Mouse (Mus musculus) limb, embryonic 14.5 days (tissue): ENCODE data around the gene Dot1l. TPM values are rescaled to one million over a fixed set of nuclear protein-coding genes. Genes with fewer than 3 reads are reported as not detected.

Experiments
- ATAC-seq: fragments of 200-750 bp; cut with Nextera tagmentation; 2 replicates; pipeline ENCODE4 v1.8.0; 2017; ENCODE audit warnings: low read depth, moderate number of reproducible peaks, moderate TSS enrichment; ENCODE audit not compliant: low FRiP score
- DNase-seq: peaks from one replicate; pipeline ENCODE4 v3.0.0-alpha.2; 2015; ENCODE audit warnings: low spot score
- H3K27ac ChIP-seq: fragments of 300-500 bp; sonication (generic); replicated peaks from 2 replicates; pipeline ENCODE4 v1.5.1; 2014; ENCODE audit warnings: low read depth, mild to moderate bottlenecking, low read length, moderate library complexity, mixed read lengths
- H3K27me3 ChIP-seq: fragments of 300-500 bp; sonication (generic); 2 replicates; pipeline ENCODE4 v1.6.1; 2014; ENCODE audit warnings: low read length, mixed read lengths; ENCODE audit not compliant: control insufficient read depth, insufficient read depth
- H3K36me3 ChIP-seq: fragments of 300-500 bp; sonication (generic); 2 replicates; pipeline ENCODE4 v1.6.1; 2014; ENCODE audit warnings: mild to moderate bottlenecking, low read length, moderate library complexity, mixed read lengths; ENCODE audit not compliant: control insufficient read depth, insufficient read depth
- H3K4me1 ChIP-seq: fragments of 300-500 bp; sonication (generic); 2 replicates; pipeline ENCODE4 v1.6.1; 2014; ENCODE audit warnings: antibody characterized with exemption, low read length, mixed read lengths; ENCODE audit not compliant: control insufficient read depth, insufficient read depth
- H3K4me2 ChIP-seq: fragments of 300-500 bp; sonication (generic); replicated peaks from 2 replicates; pipeline ENCODE4 v1.6.1; 2014; ENCODE audit warnings: low read depth, mild to moderate bottlenecking, low read length, moderate library complexity; ENCODE audit not compliant: severe bottlenecking
- H3K4me3 ChIP-seq: fragments of 300-500 bp; sonication (generic); replicated peaks from 2 replicates; pipeline ENCODE4 v1.5.1; 2014; ENCODE audit warnings: low read length
- H3K9ac ChIP-seq: fragments of 300-500 bp; sonication (generic); 2 replicates; pipeline ENCODE4 v1.6.1; 2014; ENCODE audit warnings: mild to moderate bottlenecking, low read depth, low read length, moderate library complexity; ENCODE audit not compliant: severe bottlenecking
- H3K9me3 ChIP-seq: fragments of 300-500 bp; sonication (generic); 2 replicates; pipeline ENCODE4 v1.6.1; 2016; ENCODE audit warnings: low read length; ENCODE audit not compliant: control insufficient read depth
- POLR2A ChIP-seq: fragments of 200-500 bp; IDR thresholded peaks from 2 replicates; pipeline ENCODE4 v1.8.0; 2012; ENCODE audit warnings: inconsistent platforms, mild to moderate bottlenecking, moderate library complexity, borderline replicate concordance; ENCODE audit not compliant: insufficient read depth, insufficient read length; ENCODE audit errors: extremely low read depth
- WGBS: fragments of 180-500 bp; shearing (Covaris S2); extraction: QIAGEN DNeasy Blood & Tissue Kit; methylation state at CpG from one replicate; pipeline ENCODE4 v1.1.7; 2014; 5-methylcytosine and 5-hydroxymethylcytosine counted together
- microRNA counts: library from miRNA; unstranded; fragments of <30 nt; microRNA quantifications from one replicate; lab custom pipeline; 2016
- microRNA-seq: library from miRNA; unstranded; fragments of <30 nt; microRNA quantifications from one replicate; pipeline ENCODE4, GENCODE M21; 2016
- polyA plus RNA-seq, 2 experiments: library from polyadenylated mRNA; depleted of rRNA in 1 of 2; stranded (reverse) in 1 of 2; unstranded in 1 of 2; fragments of >200 nt; fragmentation: Nextera tagmentation in 1 of 2; extraction: Ambion mirVana in 1 of 2; gene quantifications; 2 replicates each; pipeline versions ENCODE4 v1.2.1 to v1.2.3; 2012 to 2014

Gene Dot1l
- polyA plus RNA-seq, 2 experiments: 22.7 to 55.1 TPM

DNA sequence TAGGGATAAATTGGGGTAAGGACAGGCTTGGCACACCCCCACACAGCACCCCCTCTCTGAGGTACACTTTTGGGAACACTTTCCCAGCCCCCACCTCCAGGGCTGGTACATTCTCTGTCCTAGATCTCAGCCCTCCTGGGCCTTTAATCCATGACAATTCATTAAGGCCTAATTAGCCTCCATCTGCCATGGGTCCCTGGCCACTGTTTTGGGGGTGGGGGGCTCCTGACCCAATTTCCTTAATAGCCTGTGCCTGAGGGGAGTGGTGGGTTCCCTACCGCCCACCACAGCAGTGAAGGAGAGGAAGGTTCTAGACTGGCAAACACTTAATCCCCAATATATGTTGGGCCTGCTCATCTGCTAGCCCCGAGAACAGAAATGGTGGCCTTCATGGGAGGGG lies 86.7 kb downstream of the Dot1l start:
- Histone ChIP-seq H3K4me3 (no peak overlapping the region), H3K4me1 (no peaks in the 10 kb centered on the region), H3K27me3 (peaks cover 44% of the 10 kb centered on the region), H3K36me3 (no peaks in the 10 kb centered on the region), H3K27ac (no peak overlapping the region), H3K9ac (no peak overlapping the region), H3K4me2 (no peak overlapping the region), H3K9me3 (no peaks in the 10 kb centered on the region)
- 82% methylated on average over 2 of the region's 2 CpGs for WGBS
- DNase-seq (no peak), ATAC-seq (no peak)
- no peak for TF ChIP-seq POLR2A

DNA sequence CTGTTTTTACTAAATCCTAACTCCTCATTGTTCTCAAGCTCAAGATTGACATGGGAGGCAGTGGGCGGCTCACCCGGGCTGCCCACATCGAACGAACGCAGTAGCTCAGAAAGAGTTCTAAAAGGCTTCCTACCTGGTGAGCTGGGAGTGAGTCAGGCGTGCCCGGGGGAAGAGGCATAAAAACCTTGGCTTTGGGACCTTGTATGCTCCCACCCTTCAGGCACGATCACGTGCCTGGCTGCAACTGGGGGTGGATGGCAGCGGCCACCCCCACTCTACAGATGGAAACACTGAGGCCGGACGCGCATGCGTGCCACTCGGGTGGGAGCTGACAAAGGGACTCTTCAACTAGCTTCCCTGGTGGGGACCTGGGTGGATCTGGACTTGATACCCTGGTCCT lies 87.3 kb downstream of the Dot1l start:
- H3K4me3 ChIP-seq: no peak overlapping the region
- WGBS: 77% methylated on average over 15 of the region's 15 CpGs
- ATAC-seq (no peak), DNase-seq (no peak)
- peaks cover 37% of the 10 kb centered on the region for H3K27me3 ChIP-seq
- H3K36me3 ChIP-seq: no peaks in the 10 kb centered on the region
- H3K4me2 ChIP-seq: no peak overlapping the region
- no peaks in the 10 kb centered on the region for H3K9me3 ChIP-seq
- no peak overlapping the region for H3K9ac ChIP-seq
- H3K4me1 ChIP-seq: no peaks in the 10 kb centered on the region
- TF ChIP-seq POLR2A: no peak
- H3K27ac ChIP-seq: no peak overlapping the region

- no peak for TF ChIP-seq POLR2A
- peak overlapping the region; percentile 40 for H3K4me3 ChIP-seq
- H3K4me1 ChIP-seq: no peaks in the 10 kb centered on the region
- H3K4me2 ChIP-seq: peak overlapping the region; percentile 72
- DNase-seq: no peak
- peaks cover 37% of the 10 kb centered on the region for H3K27me3 ChIP-seq
- no peak for ATAC-seq
- no peak overlapping the region for H3K27ac ChIP-seq
- H3K9me3 ChIP-seq: no peaks in the 10 kb centered on the region
- H3K36me3 ChIP-seq: no peaks in the 10 kb centered on the region
- peak overlapping the region; percentile 57 for H3K9ac ChIP-seq
- WGBS: 9% methylated on average over 30 of the region's 32 CpGs
Measured at GRCm38 (mm10) chr10:80843087-80843930, 88.3 kb downstream of the Dot1l start.

DNA sequence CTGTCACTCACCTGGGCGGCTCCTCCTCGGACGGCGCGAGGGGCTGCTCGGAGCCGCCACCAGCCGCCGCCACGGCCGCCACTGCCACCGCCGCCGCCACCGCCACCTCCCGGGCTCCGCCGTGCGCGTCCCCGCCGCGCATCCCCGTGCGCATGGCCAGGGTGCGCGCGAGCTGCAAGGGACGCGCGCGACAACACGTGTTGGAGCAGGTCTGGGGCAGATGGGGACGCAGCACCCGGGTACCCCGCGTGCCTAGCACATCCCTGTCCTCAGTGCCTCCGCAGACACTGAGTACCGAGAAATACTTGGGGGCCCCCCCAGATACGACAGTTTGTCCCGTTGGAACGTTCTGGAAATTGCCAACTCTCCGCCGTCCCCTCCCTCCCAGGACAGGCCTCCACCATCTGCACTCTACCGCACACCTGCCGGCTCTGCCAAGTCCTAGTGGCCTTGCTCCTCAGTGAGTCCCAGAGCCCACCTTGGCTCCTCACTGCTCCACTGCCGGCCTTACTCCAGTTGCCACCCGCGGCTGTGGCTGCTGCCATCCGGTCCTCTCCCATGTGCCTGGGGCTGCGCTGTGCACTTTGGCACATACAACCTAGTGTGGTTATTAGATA lies 89.0 kb downstream of the Dot1l start, which contains the start of gene Lingo3:
Gene Lingo3 (minus strand): TSS at position 109 of the 617 bp plus-strand sequence.
- Histone ChIP-seq H3K9me3 (no peaks in the 10 kb centered on the region), H3K4me2 (peak within 1 kb of the TSS; percentile 72), H3K4me3 (peak within 1 kb of the TSS; percentile 40), H3K36me3 (no peaks in the 10 kb centered on the region), H3K9ac (peak within 1 kb of the TSS; percentile 57), H3K27ac (no peak within 1 kb of the TSS), H3K27me3 (peaks cover 37% of the 10 kb centered on the region), H3K4me1 (no peaks in the 10 kb centered on the region)
- 5% methylated on average over 29 of the region's 51 CpGs for WGBS
- DNase-seq: no peak
- ATAC-seq: no peak
- no peak for TF ChIP-seq POLR2A

MicroRNAs within 50 kb of the gene (microRNA counts, 519-probe panel; counts per million panel counts)
- microRNA mmu-miR-1982 (lab: Ali Mortazavi, UCI): not detected

Small RNA genes within 50 kb of the gene (microRNA-seq; reads per million reads assigned to microRNA genes)
- 2.7 reads per million, percentile 5 among the genes with 10 or more reads in this experiment for gene Mir1982

Other genes starting within 250 kb of the Dot1l start
- gene Atp8b3, start 216.1 kb upstream of the Dot1l start, polyA plus RNA-seq (2012; rRNA removed): 0.30 and 0.70 TPM in 2 replicates
- 0.14 and 0.22 TPM in 2 replicates for gene Atp8b3, start 216.1 kb upstream of the Dot1l start, polyA plus RNA-seq (2014; fragmentation: Nextera tagmentation; extraction: Ambion mirVana)
- gene Rexo1, start 193.6 kb upstream of the Dot1l start, polyA plus RNA-seq (2012; rRNA removed): 56.4 and 79.5 TPM in 2 replicates
- 27.9 and 32.4 TPM in 2 replicates for gene Rexo1, start 193.6 kb upstream of the Dot1l start, polyA plus RNA-seq (2014; fragmentation: Nextera tagmentation; extraction: Ambion mirVana)
- gene Klf16, start 177.9 kb upstream of the Dot1l start, polyA plus RNA-seq (2012; rRNA removed): 18.9 and 26.9 TPM in 2 replicates
- 11.0 and 11.5 TPM in 2 replicates for gene Klf16, start 177.9 kb upstream of the Dot1l start, polyA plus RNA-seq (2014; fragmentation: Nextera tagmentation; extraction: Ambion mirVana)
- 116 and 173 TPM in 2 replicates for gene Abhd17a, start 164.9 kb upstream of the Dot1l start, polyA plus RNA-seq (2012; rRNA removed)
- 129 and 132 TPM in 2 replicates for gene Abhd17a, start 164.9 kb upstream of the Dot1l start, polyA plus RNA-seq (2014; fragmentation: Nextera tagmentation; extraction: Ambion mirVana)
- gene Scamp4, start 152.3 kb upstream of the Dot1l start, polyA plus RNA-seq (2012; rRNA removed): 83.1 and 107 TPM in 2 replicates
- 91.4 and 104 TPM in 2 replicates for gene Scamp4, start 152.3 kb upstream of the Dot1l start, polyA plus RNA-seq (2014; fragmentation: Nextera tagmentation; extraction: Ambion mirVana)
- 16.8 and 29.2 TPM in 2 replicates for gene Adat3, start 152.3 kb upstream of the Dot1l start, polyA plus RNA-seq (2012; rRNA removed)
- gene Adat3, start 152.3 kb upstream of the Dot1l start, polyA plus RNA-seq (2014; fragmentation: Nextera tagmentation; extraction: Ambion mirVana): 5.6 and 6.4 TPM in 2 replicates
- 5.6 and 6.2 TPM in 2 replicates for gene Gm49322, start 149.2 kb upstream of the Dot1l start, polyA plus RNA-seq (2012; rRNA removed)
- gene Gm49322, start 149.2 kb upstream of the Dot1l start, polyA plus RNA-seq (2014; fragmentation: Nextera tagmentation; extraction: Ambion mirVana): 2.2 and 2.8 TPM in 2 replicates
- gene Csnk1g2, start 132.4 kb upstream of the Dot1l start, polyA plus RNA-seq (2012; rRNA removed): 253 and 298 TPM in 2 replicates
- gene Csnk1g2, start 132.4 kb upstream of the Dot1l start, polyA plus RNA-seq (2014; fragmentation: Nextera tagmentation; extraction: Ambion mirVana): 110 and 125 TPM in 2 replicates
- 87.8 and 122 TPM in 2 replicates for gene Btbd2, start 98.1 kb upstream of the Dot1l start, polyA plus RNA-seq (2012; rRNA removed)
- 78.0 and 89.1 TPM in 2 replicates for gene Btbd2, start 98.1 kb upstream of the Dot1l start, polyA plus RNA-seq (2014; fragmentation: Nextera tagmentation; extraction: Ambion mirVana)
- 108 and 147 TPM in 2 replicates for gene Mknk2, start 77.1 kb upstream of the Dot1l start, polyA plus RNA-seq (2012; rRNA removed)
- gene Mknk2, start 77.1 kb upstream of the Dot1l start, polyA plus RNA-seq (2014; fragmentation: Nextera tagmentation; extraction: Ambion mirVana): 93.0 and 97.7 TPM in 2 replicates
- gene Mob3a, start 53.2 kb upstream of the Dot1l start, polyA plus RNA-seq (2012; rRNA removed): 33.7 and 42.7 TPM in 2 replicates
- 35.9 and 36.5 TPM in 2 replicates for gene Mob3a, start 53.2 kb upstream of the Dot1l start, polyA plus RNA-seq (2014; fragmentation: Nextera tagmentation; extraction: Ambion mirVana)
- 64.5 and 66.1 TPM in 2 replicates for gene Izumo4, start 53.0 kb upstream of the Dot1l start, polyA plus RNA-seq (2012; rRNA removed)
- gene Izumo4, start 53.0 kb upstream of the Dot1l start, polyA plus RNA-seq (2014; fragmentation: Nextera tagmentation; extraction: Ambion mirVana): 14.4 and 15.9 TPM in 2 replicates
- 123 and 150 TPM in 2 replicates for gene Ap3d1, start 12.9 kb upstream of the Dot1l start, polyA plus RNA-seq (2012; rRNA removed)
- gene Ap3d1, start 12.9 kb upstream of the Dot1l start, polyA plus RNA-seq (2014; fragmentation: Nextera tagmentation; extraction: Ambion mirVana): 75.1 and 82.9 TPM in 2 replicates
- gene Sf3a2, start 43.0 kb downstream of the Dot1l start, polyA plus RNA-seq (2012; rRNA removed): 78.0 and 102 TPM in 2 replicates
- 80.6 and 87.6 TPM in 2 replicates for gene Sf3a2, start 43.0 kb downstream of the Dot1l start, polyA plus RNA-seq (2014; fragmentation: Nextera tagmentation; extraction: Ambion mirVana)
- gene Plekhj1, start 43.4 kb downstream of the Dot1l start, polyA plus RNA-seq (2012; rRNA removed): 109 and 110 TPM in 2 replicates
- gene Plekhj1, start 43.4 kb downstream of the Dot1l start, polyA plus RNA-seq (2014; fragmentation: Nextera tagmentation; extraction: Ambion mirVana): 119 and 121 TPM in 2 replicates
- gene Amh, start 50.0 kb downstream of the Dot1l start, polyA plus RNA-seq (2012; rRNA removed): 1.0 and 1.9 TPM in 2 replicates
- gene Amh, start 50.0 kb downstream of the Dot1l start, polyA plus RNA-seq (2014; fragmentation: Nextera tagmentation; extraction: Ambion mirVana): 0.11 TPM in 1 of 2 replicates, not detected in the other
- gene Jsrp1, start 58.3 kb downstream of the Dot1l start, polyA plus RNA-seq (2012; rRNA removed): 8.5 and 12.1 TPM in 2 replicates
- gene Jsrp1, start 58.3 kb downstream of the Dot1l start, polyA plus RNA-seq (2014; fragmentation: Nextera tagmentation; extraction: Ambion mirVana): 5.1 and 6.1 TPM in 2 replicates
- 882 and 1,248 TPM in 2 replicates for gene Oaz1, start 71.5 kb downstream of the Dot1l start, polyA plus RNA-seq (2012; rRNA removed)
- 1,813 and 1,884 TPM in 2 replicates for gene Oaz1, start 71.5 kb downstream of the Dot1l start, polyA plus RNA-seq (2014; fragmentation: Nextera tagmentation; extraction: Ambion mirVana)
- 0.88 and 1.4 TPM in 2 replicates for gene Lingo3, start 88.8 kb downstream of the Dot1l start, polyA plus RNA-seq (2012; rRNA removed)
- gene Lingo3, start 88.8 kb downstream of the Dot1l start, polyA plus RNA-seq (2014; fragmentation: Nextera tagmentation; extraction: Ambion mirVana): 0.56 and 0.82 TPM in 2 replicates
- gene Lsm7, start 100.0 kb downstream of the Dot1l start, polyA plus RNA-seq (2012; rRNA removed): 366 and 417 TPM in 2 replicates
- 360 and 371 TPM in 2 replicates for gene Lsm7, start 100.0 kb downstream of the Dot1l start, polyA plus RNA-seq (2014; fragmentation: Nextera tagmentation; extraction: Ambion mirVana)
- 86.8 and 128 TPM in 2 replicates for gene Sppl2b, start 100.1 kb downstream of the Dot1l start, polyA plus RNA-seq (2012; rRNA removed)
- gene Sppl2b, start 100.1 kb downstream of the Dot1l start, polyA plus RNA-seq (2014; fragmentation: Nextera tagmentation; extraction: Ambion mirVana): 40.8 and 41.8 TPM in 2 replicates
- gene Tmprss9, start 116.6 kb downstream of the Dot1l start, polyA plus RNA-seq (2012; rRNA removed): 0.04 TPM in 1 of 2 replicates, not detected in the other
- 0.10 TPM in 1 of 2 replicates, not detected in the other for gene Tmprss9, start 116.6 kb downstream of the Dot1l start, polyA plus RNA-seq (2014; fragmentation: Nextera tagmentation; extraction: Ambion mirVana)
- gene Timm13, start 145.8 kb downstream of the Dot1l start, polyA plus RNA-seq (2012; rRNA removed): 187 and 229 TPM in 2 replicates
- gene Timm13, start 145.8 kb downstream of the Dot1l start, polyA plus RNA-seq (2014; fragmentation: Nextera tagmentation; extraction: Ambion mirVana): 330 and 335 TPM in 2 replicates
- gene Lmnb2, start 163.0 kb downstream of the Dot1l start, polyA plus RNA-seq (2012; rRNA removed): 75.9 and 77.5 TPM in 2 replicates
- gene Lmnb2, start 163.0 kb downstream of the Dot1l start, polyA plus RNA-seq (2014; fragmentation: Nextera tagmentation; extraction: Ambion mirVana): 19.1 and 21.5 TPM in 2 replicates
- gene Gadd45b, start 174.9 kb downstream of the Dot1l start, polyA plus RNA-seq (2012; rRNA removed): 46.2 and 52.2 TPM in 2 replicates
- 33.8 and 36.6 TPM in 2 replicates for gene Gadd45b, start 174.9 kb downstream of the Dot1l start, polyA plus RNA-seq (2014; fragmentation: Nextera tagmentation; extraction: Ambion mirVana)